Mouse (Mus musculus) forebrain, embryonic 16.5 days (tissue): ENCODE measurements at regions not wholly inside any gene's neighbourhood (a gene's known extent, or its start where the extent isn't known, plus 50 kb on each side); places are given as distances from the start of the nearest gene placed in this dataset.

Experiments used
- ATAC-seq: fragments of 200-750 bp; cut with Nextera tagmentation; 2 replicates; pipeline ENCODE4 v1.8.0; 2017; ENCODE audit warnings: mild to moderate bottlenecking, moderate library complexity
- H3K27ac ChIP-seq: fragments of 300-500 bp; sonication (generic); 2 replicates; pipeline ENCODE4 v1.5.1; 2014; ENCODE audit warnings: low read length, control low read depth
- H3K27me3 ChIP-seq: fragments of 300-500 bp; sonication (generic); replicated peaks from 2 replicates; pipeline ENCODE4 v1.6.1; 2014; ENCODE audit warnings: low read length; ENCODE audit not compliant: control insufficient read depth, insufficient read depth
- H3K36me3 ChIP-seq: fragments of 300-500 bp; sonication (generic); 2 replicates; pipeline ENCODE4 v1.6.1; 2014; ENCODE audit not compliant: control insufficient read depth, insufficient read depth
- H3K4me1 ChIP-seq: fragments of 300-500 bp; sonication (generic); replicated peaks from 2 replicates; pipeline ENCODE4 v1.6.1; 2014; ENCODE audit warnings: low read length; ENCODE audit not compliant: control insufficient read depth, insufficient read depth
- H3K4me2 ChIP-seq: fragments of 300-500 bp; sonication (generic); 2 replicates; pipeline ENCODE4 v1.6.1; 2014; ENCODE audit warnings: mild to moderate bottlenecking, low read length, control low read depth
- H3K4me3 ChIP-seq: fragments of 300-500 bp; sonication (generic); replicated peaks from 2 replicates; pipeline ENCODE4 v1.5.1; 2014; ENCODE audit warnings: mild to moderate bottlenecking, low read length, control low read depth
- H3K9ac ChIP-seq: fragments of 300-500 bp; sonication (generic); replicated peaks from 2 replicates; pipeline ENCODE4 v1.6.1; 2014; ENCODE audit warnings: low read depth, low read length, control low read depth
- H3K9me3 ChIP-seq: fragments of 300-500 bp; sonication (generic); 2 replicates; pipeline ENCODE4 v1.6.1; 2016; ENCODE audit warnings: low read length; ENCODE audit not compliant: control insufficient read depth
- WGBS: fragments of 180-500 bp; shearing (Covaris S2); extraction: QIAGEN DNeasy Blood & Tissue Kit; methylation state at CpG from one replicate; pipeline ENCODE4 v1.1.7; 2014; 5-methylcytosine and 5-hydroxymethylcytosine counted together

GRCm38 (mm10) chr1:57470356-57470755, 63.5 kb upstream of the Tyw5 start:
- H3K27me3 ChIP-seq, result no peaks in the 10 kb centered on the region
- no peak overlapping the region for H3K9ac ChIP-seq
- no peaks in the 10 kb centered on the region for H3K36me3 ChIP-seq
- no peak overlapping the region for H3K4me3 ChIP-seq
- WGBS, result 80% methylated on average over 1 of the region's 1 CpGs
- H3K4me2 ChIP-seq, result no peak overlapping the region
- H3K4me1 ChIP-seq, result no peaks in the 10 kb centered on the region
- ATAC-seq, result no peak
- no peaks in the 10 kb centered on the region for H3K9me3 ChIP-seq
- no peak overlapping the region for H3K27ac ChIP-seq

GRCm38 (mm10) chr1:57472235-57472634, 65.3 kb upstream of the Tyw5 start:
- 86% methylated on average over 1 of the region's 1 CpGs for WGBS
- Histone ChIP-seq H3K4me2 (no peak overlapping the region), H3K4me3 (no peak overlapping the region), H3K36me3 (no peaks in the 10 kb centered on the region), H3K4me1 (no peaks in the 10 kb centered on the region), H3K9ac (no peak overlapping the region), H3K27me3 (no peaks in the 10 kb centered on the region), H3K27ac (no peak overlapping the region), H3K9me3 (no peaks in the 10 kb centered on the region)
- no peak for ATAC-seq

GRCm38 (mm10) chr1:57477725-57478124, 70.8 kb upstream of the Tyw5 start:
- peaks cover 11% of the 10 kb centered on the region for H3K4me1 ChIP-seq
- 51% methylated on average over 1 of the region's 1 CpGs for WGBS
- H3K27me3 ChIP-seq, result no peaks in the 10 kb centered on the region

GRCm38 (mm10) chr1:57478151-57478550, 71.2 kb upstream of the Tyw5 start:
- Histone ChIP-seq H3K36me3 (no peaks in the 10 kb centered on the region), H3K4me3 (no peak overlapping the region), H3K27ac (no peak overlapping the region), H3K9me3 (no peaks in the 10 kb centered on the region), H3K27me3 (no peaks in the 10 kb centered on the region), H3K9ac (no peak overlapping the region), H3K4me2 (no peak overlapping the region), H3K4me1 (peaks cover 11% of the 10 kb centered on the region)
- WGBS, result 88% methylated on average over 2 of the region's 2 CpGs
- ATAC-seq, result no peak

More at GRCm38 (mm10) chr1:57477725-57478124, 70.8 kb upstream of the Tyw5 start:
- H3K9me3 ChIP-seq, result no peaks in the 10 kb centered on the region
- no peak overlapping the region for H3K9ac ChIP-seq
- no peak for ATAC-seq
- H3K4me2 ChIP-seq, result no peak overlapping the region
- H3K27ac ChIP-seq, result no peak overlapping the region
- H3K4me3 ChIP-seq, result no peak overlapping the region
- H3K36me3 ChIP-seq, result no peaks in the 10 kb centered on the region

- ATAC-seq, result peak; percentile 64
- H3K9ac ChIP-seq, result no peak overlapping the region
- H3K4me1 ChIP-seq, result peaks cover 11% of the 10 kb centered on the region
- H3K27ac ChIP-seq, result no peak overlapping the region; the same call in 1 of the 2 replicates
- 71% methylated on average over 1 of the region's 1 CpGs for WGBS
- H3K27me3 ChIP-seq, result no peaks in the 10 kb centered on the region
- H3K9me3 ChIP-seq, result no peaks in the 10 kb centered on the region
- H3K36me3 ChIP-seq, result no peaks in the 10 kb centered on the region
- no peak overlapping the region for H3K4me3 ChIP-seq
- H3K4me2 ChIP-seq, result no peak overlapping the region
Observed at GRCm38 (mm10) chr1:57478800-57479199, 71.9 kb upstream of the Tyw5 start.

GRCm38 (mm10) chr1:57479566-57479965, 72.7 kb upstream of the Tyw5 start:
- Histone ChIP-seq H3K4me1 (peaks cover 11% of the 10 kb centered on the region), H3K36me3 (no peaks in the 10 kb centered on the region), H3K27me3 (no peaks in the 10 kb centered on the region), H3K4me2 (no peak overlapping the region), H3K27ac (no peak overlapping the region), H3K9me3 (no peaks in the 10 kb centered on the region), H3K9ac (no peak overlapping the region), H3K4me3 (no peak overlapping the region)
- 33% methylated on average over 4 of the region's 4 CpGs for WGBS
- peak; percentile 82 for ATAC-seq

GRCm38 (mm10) chr1:57489176-57489575, 82.3 kb upstream of the Tyw5 start:
- peak; percentile 52; the same call in 1 of the 2 replicates for ATAC-seq
- H3K4me3 ChIP-seq, result no peak overlapping the region
- H3K36me3 ChIP-seq, result no peaks in the 10 kb centered on the region
- H3K27ac ChIP-seq, result no peak overlapping the region; the same call in 1 of the 2 replicates
- H3K9ac ChIP-seq, result no peak overlapping the region
- WGBS, result 53% methylated on average over 2 of the region's 2 CpGs
- H3K4me1 ChIP-seq, result peaks cover 7% of the 10 kb centered on the region
- H3K9me3 ChIP-seq, result no peaks in the 10 kb centered on the region
- H3K27me3 ChIP-seq, result no peaks in the 10 kb centered on the region
- no peak overlapping the region for H3K4me2 ChIP-seq

- no peak for ATAC-seq
- no peak overlapping the region for H3K9ac ChIP-seq
- peak overlapping the region; percentile 44; the same call in 1 of the 2 replicates for H3K27ac ChIP-seq
- 52% methylated on average over 6 of the region's 6 CpGs for WGBS
- H3K9me3 ChIP-seq, result no peaks in the 10 kb centered on the region
- H3K27me3 ChIP-seq, result no peaks in the 10 kb centered on the region
- no peaks in the 10 kb centered on the region for H3K36me3 ChIP-seq
- H3K4me1 ChIP-seq, result peaks cover 7% of the 10 kb centered on the region
- no peak overlapping the region for H3K4me2 ChIP-seq
- no peak overlapping the region for H3K4me3 ChIP-seq
Observed at GRCm38 (mm10) chr1:57489588-57489987, 82.7 kb upstream of the Tyw5 start.

GRCm38 (mm10) chr1:57490021-57490420, 83.1 kb upstream of the Tyw5 start:
- Histone ChIP-seq H3K4me3 (no peak overlapping the region), H3K36me3 (no peaks in the 10 kb centered on the region), H3K9me3 (no peaks in the 10 kb centered on the region), H3K27ac (no peak overlapping the region), H3K4me2 (no peak overlapping the region), H3K4me1 (peaks cover 7% of the 10 kb centered on the region), H3K9ac (no peak overlapping the region), H3K27me3 (no peaks in the 10 kb centered on the region)
- ATAC-seq, result no peak
- WGBS, result 74% methylated on average over 4 of the region's 4 CpGs

GRCm38 (mm10) chr1:57492696-57493095, 85.8 kb upstream of the Tyw5 start:
- Histone ChIP-seq H3K4me2 (no peak overlapping the region), H3K4me3 (no peak overlapping the region), H3K9ac (no peak overlapping the region), H3K36me3 (no peaks in the 10 kb centered on the region), H3K4me1 (peaks cover 18% of the 10 kb centered on the region), H3K9me3 (no peaks in the 10 kb centered on the region), H3K27me3 (no peaks in the 10 kb centered on the region), H3K27ac (no peak overlapping the region)
- WGBS, result 88% methylated on average over 2 of the region's 2 CpGs
- no peak for ATAC-seq
